Mouse (Mus musculus) ovary, adult 18-20 months (tissue): ENCODE results near the gene Stat5b.

Source experiments
- DNase-seq: peaks from one replicate; pipeline ENCODE4 v3.0.0; 2022; ENCODE audit warnings: low spot score, mixed read lengths

The Stat5b gene

DNA sequence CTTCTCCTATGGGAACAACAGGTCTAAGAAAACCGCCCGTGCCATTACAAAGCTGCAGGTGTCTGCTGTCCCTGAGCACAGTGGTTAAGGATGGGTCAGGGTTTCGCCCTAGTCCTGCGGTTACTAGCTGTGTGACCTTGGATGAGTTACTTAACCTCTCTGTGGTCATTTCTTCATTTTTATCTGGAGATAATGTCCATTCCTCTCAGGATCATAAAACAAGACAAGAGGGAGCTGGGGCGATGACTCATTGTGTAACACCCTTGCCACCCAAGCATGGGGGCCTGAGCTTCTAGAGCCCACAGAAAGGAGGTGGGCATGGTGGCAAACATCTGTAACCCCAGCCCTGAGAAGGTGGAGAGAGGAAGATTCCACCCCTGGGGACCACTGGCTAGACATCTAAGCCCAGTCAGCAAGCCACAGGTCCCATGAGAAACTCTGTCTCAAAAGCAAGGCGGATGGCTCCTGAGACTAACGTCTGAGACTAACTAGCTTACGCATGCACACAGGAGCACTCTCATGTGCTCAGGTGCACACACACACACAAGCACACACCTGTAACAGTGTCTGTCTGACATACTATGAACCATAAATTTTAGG lies 7.4 kb downstream of the Stat5b start:
- no peak for DNase-seq

DNA sequence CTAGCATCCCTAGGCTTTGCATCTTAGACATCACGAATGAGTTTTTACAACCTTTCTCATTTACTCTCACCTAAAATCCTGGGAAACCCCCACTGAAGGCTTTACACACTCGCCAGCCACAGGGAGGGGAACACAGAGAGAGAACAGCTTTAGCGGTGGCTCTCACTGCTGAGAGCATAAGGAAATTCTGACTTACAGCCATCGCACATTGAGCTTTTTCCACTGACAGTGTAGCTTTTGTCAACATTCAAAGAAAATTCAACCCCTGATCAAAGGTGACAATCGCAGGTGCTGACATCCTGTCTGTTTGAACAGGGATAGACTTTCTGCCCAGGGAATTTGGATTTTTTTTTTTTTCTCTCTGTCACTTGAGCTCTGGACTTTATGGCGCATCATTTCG lies 8.5 kb downstream of the Stat5b start:
- DNase-seq = no peak

DNA sequence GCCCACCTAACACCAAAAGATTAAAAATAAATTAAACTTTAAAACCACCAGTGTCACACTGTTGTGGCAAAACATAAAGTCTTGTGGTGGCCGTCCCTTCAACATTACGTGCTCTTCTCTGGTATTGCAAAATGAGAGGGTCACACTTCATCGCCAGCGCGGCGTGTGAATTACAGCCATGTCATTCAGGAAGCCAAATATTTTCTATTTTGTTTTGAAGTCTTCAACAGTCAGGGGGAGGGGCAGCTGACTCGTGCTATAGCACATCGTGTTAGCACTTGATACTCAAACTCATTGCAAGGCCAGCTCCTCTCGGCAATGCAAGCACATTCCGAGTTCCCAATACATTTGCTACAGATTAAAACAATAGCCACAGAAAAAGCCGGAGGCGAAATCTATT lies 9.7 kb downstream of the Stat5b start:
- DNase-seq = no peak

DNA sequence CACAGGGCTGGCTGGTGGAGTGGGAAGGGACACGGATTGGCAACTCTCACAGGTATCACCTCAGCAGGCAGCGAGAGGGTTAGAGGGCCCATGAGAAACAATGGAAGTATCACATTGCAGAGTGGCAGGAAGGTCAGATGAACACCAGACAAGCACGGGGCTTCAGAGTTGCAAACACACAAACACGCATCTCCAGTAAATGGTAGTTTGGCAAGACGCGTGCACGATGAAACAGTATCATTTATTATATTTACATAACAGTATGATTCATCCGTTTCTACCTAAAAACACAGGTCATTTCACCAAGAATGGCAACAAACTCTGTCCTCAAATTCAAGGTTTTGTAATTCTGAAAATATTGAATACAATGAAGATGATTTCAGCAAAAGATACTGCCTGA lies 11.0 kb downstream of the Stat5b start:
- no peak for DNase-seq

DNA sequence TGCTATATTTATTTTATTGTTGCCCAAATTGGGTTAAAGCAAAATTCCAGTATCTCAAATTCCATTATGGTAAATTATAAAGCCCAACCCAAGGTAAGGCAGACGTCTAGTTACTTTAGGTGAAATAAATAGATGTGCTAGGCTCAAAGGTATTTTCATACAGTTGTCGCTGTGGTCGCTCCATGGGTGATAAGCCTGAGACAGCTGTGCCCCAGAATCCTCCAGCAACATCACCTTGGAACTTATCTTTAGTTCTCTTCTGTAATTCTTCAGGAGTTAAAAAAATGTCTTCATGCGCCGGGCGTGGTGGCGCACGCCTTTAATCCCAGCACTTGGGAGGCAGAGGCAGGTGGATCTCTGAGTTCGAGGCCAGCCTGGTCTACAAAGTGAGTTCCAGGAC lies 11.6 kb downstream of the Stat5b start:
- DNase-seq = no peak

DNA sequence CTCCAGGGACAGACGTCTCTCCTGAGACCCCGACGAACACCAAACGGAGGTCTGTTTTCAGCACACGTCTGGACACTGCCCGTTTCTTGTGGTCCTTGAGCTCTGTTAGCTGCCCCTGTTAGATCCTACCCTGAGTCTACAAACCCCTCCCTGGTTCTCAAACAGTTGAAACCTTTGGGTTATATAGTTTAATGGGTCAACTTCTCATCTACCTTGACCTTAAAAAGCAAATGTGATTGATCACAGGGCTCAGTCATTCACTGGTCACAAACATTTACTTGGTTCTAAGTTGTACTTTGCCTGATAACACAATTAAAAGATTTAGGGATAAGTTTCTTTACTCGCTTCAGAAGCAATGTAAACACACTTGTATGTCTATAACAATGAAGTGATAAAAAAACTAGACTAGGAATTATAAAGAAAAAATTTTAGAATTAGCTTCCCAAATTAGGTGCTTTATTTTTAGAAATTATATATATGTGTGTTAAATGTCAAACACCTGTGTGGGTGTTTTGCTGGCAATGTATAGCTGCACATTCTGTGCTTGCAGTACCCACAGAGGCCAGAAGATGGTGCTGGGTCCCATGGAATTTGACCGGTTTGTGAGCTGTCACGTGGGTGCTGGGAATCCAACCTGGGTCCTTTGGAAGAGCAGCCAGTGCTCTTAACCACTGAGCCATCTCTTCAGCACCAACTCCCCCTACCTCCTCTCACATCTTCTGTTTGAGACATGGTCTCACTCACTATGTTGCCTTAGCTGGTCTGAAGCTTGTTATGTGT lies 13.4 kb downstream of the Stat5b start:
- no peak for DNase-seq

DNA sequence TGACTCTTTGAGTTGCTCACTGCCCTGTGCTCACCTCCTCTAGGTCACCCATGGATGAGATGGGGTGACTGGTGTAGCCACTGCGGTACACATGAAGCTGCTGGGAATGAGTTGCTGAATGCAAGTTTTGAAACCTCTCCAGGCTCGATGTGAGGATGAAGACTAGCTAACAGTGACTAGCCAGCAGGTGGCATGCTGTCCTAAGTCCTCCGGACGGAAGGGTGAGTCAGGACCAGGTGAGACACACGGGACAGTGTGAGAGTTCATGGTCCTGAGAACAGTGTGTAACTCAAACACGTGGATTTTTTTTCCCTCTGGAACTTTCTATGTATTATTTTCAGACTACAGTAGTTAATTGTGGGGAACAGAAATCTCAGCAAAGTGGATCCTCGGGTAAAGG lies 17.1 kb downstream of the Stat5b start:
- no peak for DNase-seq

DNA sequence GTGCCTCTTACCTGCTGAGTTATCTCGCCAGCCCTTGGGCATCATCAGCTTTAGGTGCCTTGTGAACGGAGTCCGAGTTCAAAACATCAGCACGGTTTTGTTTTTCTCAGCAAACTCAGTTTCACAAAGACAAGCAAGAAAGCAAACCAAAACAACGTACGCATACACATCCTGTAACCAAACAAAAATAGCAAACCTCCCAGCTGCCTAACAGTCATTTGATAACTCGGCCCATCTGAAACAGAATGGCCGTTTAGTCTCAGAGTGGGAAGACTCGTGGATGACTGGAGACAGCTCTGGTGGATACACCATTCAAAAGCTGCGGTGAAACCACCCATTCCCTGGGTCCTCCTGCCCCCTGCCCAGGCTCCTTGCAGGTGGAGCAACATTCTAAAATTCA lies 19.1 kb downstream of the Stat5b start:
- no peak for DNase-seq

DNA sequence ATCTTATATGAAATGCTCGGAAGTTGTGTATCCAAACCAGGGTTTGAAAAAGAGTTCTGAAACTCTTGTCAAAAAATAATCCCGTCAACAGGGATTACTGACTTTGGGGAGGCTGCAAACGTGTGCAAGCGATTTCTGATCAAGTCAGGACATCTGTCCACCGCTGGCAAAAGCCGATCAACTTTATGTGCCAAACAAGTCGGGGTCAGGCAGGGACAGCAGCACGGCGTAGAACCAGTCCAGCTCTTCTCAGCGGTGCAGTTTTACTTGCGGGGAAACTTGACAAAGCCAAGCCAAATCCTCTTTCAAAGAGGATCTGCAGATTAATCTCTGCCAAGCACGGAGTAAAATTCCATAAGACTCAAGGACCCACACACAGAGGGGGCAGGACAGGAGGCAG lies 20.8 kb downstream of the Stat5b start:
- no peak for DNase-seq

DNA sequence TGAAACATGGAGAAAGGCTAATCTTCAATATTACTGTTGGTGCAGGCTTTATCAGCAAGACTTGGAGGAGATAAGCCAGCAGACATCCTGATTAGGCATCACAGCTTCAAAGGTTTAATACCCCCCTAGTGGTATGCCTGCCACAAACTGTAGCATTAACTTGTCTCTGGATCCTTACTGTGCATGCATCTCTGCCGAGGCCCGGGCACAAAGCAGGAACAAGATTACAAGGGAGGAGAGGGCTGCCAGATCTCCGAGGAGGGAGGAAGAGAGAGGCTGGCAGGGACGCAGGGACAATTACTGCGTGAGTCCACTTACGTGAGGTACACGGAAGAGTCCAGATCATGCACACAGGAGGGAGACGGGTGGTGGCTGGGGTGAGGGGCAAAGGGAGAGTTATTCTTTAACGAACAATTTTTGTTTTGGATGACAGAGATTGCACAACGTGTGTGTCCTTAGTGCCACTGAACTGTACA lies 21.8 kb downstream of the Stat5b start:
- DNase-seq = no peak

DNA sequence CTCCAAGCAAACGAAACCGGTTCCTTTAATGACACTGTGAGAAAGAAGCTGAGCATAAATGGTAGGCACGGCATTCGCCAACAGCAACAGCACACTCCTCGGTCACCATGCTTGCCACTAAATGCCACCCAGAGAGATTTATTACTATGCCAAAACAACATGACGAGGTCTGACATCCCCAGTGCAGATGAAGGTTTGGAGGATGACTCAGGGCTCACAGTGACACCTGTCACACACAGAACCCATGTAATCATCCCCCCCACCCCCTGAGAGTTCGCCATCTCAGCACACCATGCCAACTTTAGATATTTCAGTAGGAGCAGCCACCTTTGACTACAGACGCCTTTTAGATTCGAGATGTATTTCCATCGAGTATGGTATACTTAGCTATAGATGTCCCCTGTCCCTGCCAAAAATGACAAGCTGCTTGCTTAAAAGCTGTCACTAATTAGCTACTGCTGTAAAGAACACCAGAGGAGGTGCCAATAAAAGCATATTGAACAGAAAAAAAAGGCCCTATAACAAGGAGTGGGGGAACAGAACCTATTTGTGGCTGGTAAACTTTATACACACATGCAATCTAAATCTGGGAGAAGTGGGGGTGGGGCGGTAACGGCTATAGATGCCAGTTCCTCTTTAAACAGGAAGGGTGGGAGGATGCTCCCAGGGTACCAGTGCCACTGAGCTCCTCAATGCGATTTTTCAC lies 24.2 kb downstream of the Stat5b start:
- DNase-seq = no peak

DNA sequence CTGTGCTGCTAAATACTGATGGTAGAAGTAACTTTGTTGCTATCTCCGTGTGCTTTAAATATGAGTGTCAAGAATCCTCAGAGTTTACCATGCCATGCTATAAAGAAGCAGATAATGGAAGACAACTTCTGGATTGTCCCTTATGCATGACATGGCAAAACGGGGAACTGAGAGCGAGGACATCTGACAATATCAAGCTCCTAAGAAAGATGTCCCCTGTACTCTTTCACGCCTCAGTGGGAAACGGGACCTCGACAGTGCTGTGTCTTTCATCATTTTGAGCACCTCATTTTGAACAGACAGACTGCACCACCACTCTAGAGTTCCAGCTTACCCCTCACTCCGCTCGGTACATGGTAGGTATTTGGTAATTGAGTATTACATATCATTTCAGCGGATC lies 25.1 kb downstream of the Stat5b start:
- no peak for DNase-seq

DNA sequence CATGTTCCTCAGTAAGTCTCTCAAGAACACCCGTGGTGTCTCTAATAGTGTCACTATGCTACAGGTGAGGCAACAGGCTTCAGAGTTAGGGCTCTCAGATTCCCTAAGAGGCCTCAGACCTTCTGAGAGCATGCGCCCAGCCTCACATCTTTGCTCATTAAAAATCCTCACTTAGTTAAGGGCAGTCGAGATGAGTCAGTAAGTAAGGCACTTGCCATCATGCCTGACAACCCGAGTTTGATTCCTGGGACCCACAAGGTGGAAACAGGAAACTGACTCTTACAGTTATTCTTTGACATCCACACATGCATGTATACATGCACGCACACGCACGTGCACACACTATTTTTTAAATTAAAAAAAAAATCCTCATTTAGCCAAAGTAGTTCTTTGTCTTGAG lies 26.0 kb downstream of the Stat5b start:
- DNase-seq = no peak

DNA sequence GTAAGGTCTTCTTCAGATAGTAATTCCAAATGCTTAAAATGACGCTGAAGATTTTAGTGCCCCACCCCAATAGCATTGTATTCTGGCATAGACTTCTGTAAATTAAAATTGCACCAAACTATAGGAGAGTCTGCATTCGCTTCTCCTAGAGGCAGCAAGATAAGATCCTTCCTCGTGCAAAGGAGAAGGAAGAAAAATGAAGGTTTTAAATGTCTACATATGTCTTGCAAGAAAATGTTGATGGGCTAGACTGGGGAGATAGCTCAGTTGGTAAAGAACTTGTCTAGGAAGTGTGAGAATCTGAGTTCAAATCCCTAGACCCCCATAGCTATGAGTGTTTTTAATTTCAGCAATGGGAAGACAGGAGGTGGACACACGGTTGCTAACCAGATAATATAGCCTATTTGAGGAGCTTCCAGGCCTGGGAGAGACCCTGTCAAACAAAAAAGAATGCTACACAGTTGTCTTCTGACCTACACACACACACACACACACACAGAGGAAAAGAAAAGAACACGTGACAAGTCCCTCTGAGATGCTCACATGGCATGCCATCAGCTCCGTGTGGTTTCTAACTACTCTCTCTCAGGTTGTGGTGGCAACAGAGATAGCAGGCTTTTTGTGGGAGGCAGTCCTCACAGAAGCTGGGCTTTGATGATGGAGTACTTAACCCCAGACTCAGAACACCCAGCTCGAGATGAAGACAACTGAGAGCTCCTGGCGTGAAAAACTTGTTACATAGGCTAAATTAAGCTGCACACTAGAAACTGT lies 26.8 kb downstream of the Stat5b start:
- no peak for DNase-seq

DNA sequence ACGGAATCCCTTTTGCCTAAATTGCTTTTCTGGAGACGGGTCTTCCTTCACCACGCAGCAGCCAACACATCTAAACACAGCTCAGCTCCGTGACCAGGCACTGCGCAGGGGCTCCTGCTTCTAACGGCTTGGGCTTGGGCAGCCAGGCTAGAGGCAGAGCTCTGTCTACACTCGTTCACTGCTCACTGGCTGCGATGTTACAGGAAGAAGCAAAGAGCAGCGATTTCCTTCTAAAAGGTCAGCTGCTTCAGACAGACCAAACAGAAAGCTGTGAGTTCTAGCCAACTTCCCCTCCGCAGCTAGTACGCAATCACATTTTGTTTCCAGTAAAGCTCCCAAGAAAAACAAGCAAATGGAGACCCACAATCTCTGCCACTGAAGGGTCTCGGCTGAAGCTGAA lies 28.2 kb downstream of the Stat5b start:
- no peak for DNase-seq

DNA sequence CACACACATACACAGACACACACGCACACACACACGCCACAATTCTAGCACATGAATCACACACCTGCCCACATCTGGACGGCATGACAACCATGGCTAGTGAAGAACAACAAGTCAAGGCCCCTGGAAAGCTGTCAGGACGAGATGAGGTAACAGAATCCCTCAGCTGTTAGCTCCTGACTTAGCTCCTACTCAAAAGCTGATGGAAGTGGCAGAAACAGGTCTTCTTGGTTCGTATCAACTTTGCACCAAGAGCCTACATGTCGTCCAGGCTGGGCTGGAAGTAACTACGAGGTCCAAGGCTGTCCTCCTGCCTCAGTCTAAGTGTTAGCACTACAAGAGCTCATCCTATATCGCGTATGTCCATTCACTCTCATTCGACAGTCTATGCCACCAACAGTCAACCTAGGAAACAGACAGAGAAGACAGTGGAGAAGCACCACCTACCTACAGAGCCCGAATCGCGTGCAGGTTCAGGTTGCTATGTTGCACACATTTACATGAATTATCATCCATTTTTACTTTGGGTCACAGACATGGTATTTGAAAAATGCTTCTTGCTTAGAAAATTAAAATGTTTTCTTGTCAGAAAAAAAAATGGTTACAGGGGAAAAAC lies 28.8 kb downstream of the Stat5b start:
- no peak for DNase-seq

DNA sequence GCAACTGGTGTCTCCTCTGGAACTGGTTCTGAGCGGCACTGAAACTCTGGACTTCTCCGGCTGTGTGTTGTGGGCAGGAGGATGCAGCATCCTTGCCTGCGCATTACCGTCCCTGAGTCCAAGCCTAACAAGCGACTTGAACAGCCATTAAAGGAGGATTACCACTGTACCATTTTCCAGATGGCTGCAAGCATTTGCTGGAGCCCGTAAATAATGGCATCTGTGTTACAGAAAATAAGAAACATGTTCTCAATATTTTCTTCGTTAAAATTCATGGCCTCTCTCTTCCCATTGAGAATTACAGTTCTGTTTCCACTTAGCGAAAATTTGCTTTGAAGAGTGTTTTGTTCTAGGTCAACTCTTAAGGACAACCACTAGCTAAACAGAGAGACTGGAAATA lies 30.5 kb downstream of the Stat5b start:
- DNase-seq = no peak

DNA sequence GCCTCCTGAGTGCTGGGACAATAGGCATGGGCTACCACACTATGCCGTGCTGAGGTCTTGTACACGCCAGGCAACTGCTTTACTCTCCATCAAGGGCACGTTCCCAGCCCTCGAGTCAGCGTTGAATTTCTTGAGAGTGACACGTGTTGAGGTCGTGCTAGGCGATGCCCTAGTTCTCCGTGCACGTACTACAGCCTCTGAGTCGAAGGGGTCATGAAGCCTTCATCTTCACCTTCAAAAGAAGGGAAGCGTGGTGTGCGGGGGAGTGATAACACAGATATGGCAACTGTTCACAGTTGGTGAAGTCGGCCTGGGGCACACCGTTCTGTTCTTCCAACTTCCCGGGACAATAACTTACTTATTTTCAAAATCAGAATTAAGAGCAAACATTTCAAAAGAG lies 30.9 kb downstream of the Stat5b start:
- no peak for DNase-seq

DNA sequence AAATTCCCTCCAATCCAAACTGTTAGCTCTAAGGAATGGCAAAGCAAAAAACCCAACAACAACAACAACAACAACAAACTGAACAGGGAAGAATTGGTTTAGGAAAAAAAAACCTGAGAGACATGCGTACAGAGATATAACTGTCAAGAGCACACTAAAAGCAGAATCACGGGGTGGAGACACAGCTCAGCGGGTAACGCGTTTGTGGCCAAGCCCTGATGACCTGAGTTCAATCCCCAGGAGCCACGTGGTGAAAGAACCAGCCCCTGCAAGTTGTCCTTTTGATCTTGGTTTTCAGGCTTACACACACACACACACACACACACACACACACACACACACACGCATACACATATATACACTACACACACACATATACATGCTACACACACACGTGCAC lies 31.5 kb downstream of the Stat5b start:
- no peak for DNase-seq

DNA sequence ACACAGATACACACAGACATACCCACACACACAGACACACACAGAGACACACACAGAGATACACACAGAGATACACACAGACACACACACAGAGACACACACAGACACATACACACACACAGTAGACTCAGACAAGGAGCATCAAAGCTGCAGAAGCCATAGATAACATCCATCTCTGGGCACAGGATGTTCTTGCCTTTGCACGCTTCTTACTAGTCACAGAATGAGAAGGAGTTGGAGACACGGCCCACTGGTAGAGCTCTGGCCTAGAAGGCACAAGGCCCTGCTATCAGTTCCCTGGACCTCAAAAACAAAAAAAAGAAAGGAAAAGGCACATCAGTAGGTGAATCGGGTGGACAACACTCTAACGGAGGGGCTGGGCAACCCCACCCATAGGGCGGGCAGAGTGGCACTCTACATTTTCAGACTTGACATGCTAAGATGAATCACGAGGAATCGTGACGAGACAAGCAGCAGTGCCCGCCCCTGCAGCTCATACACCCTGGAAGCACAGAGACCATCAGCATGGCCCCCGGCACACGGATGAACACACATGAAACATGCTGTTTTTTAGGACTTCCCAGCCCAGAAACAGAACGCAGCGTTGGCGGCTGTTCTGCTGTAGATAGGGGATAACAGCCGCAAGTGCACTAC lies 32.0 kb downstream of the Stat5b start:
- no peak for DNase-seq

DNA sequence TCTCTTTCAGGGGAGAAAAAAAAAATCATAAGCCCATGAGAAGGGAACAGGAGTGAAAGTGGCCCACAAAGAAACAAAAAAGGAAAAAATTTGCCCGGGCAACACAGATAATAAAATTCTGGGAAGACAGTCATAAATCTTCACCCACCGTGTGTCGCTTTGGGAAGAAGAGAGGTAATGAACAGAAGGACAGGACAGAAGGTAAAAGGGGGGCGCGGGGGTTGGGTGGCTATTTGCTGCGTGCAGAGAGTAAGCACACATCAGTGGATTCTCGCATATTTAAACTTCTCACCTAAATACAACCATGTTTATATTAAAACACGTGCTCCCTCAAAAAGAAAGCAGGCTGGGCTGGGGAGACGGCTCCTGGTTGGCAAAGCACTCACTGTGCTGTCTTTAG lies 33.2 kb downstream of the Stat5b start:
- no peak for DNase-seq

DNA sequence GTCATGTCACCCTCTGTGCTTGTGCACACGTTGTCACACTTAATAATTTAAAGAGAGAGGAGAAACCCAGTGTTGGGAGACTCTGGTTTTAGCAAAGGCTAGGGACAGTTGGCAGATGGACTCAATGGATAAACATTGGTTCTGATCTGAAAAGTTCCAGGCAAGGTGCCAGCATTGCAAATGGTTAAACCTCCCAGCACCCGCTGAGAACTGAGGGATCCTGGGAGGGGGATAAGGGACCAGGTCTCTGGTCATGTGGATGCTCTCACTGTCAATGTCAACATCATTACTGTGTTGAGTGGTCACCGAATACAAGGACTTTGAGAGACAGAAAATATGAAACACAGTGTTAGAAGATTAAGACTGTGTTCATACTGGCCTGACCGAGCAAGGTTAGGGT lies 33.7 kb downstream of the Stat5b start:
- no peak for DNase-seq
